ENCODE assay signal across 10 mouse cellular contexts in genomic region chr17:71251601-71252001, GRCm38 (mm10).
DNase-seq lines count a peak whose midpoint lies in the region; ATAC-seq and TF ChIP-seq lines count a peak whose summit lies in the region.
"Had no signal": no experiment of that assay in that cellular context is flagged by ENCODE, and none has a peak within 500 bp of the region (broad histone marks: within the 10 kb centered on the region; RNA-seq: fewer than 3 reads in every experiment).

No protein-coding gene starts in this region.

- peak overlapping the region; percentile 32 for H3K4me3 ChIP-seq in gastrocnemius, adult 2 months
- no peak overlapping the region for H3K4me3 ChIP-seq in limb, embryonic 12.5 days (replicated peaks)
- H3K4me3 ChIP-seq: midbrain, embryonic 12.5 days had no signal

- intact Hi-C loops in gastrocnemius, adult 2 months (cut with DNase I): loop anchor here (5.0 kb wide), 1 partner anchor 61 kb away; the partner anchor contains the start of gene Emilin2
- intact Hi-C loops in heart, postnatal 10 days (cut with DNase I): loop anchor here (5.0 kb wide), 1 partner anchor 36 kb away; no protein-coding TSS in a partner anchor

- peak; percentile 56; the same call in 1 of the 2 replicates for ATAC-seq in limb, embryonic 12.5 days (ENCODE audit: insufficient number of reproducible peaks, insufficient read depth, low FRiP score, low TSS enrichment, low read depth)
- no peak for ATAC-seq in erythroblast, adult 5-6 weeks (replicated peaks; ENCODE audit: low FRiP score, poor library complexity, severe bottlenecking)

- no peak for TF ChIP-seq CTCF in gastrocnemius, adult 2 months (IDR thresholded peaks at IDR 0.05)

- no peak overlapping the region for H3K9ac ChIP-seq in limb, embryonic 12.5 days (replicated peaks)
- H3K9ac ChIP-seq: midbrain, embryonic 12.5 days had no signal

- 23% methylated on average over 6 of the region's 6 CpGs for WGBS in limb, embryonic 12.5 days

- peak overlapping the region; percentile 23 for H3K4me2 ChIP-seq in limb, embryonic 12.5 days
- H3K4me2 ChIP-seq: midbrain, embryonic 12.5 days had no signal

- H3K27me3 ChIP-seq in limb, embryonic 12.5 days: no peaks in the 10 kb centered on the region
- H3K27me3 ChIP-seq: midbrain, embryonic 12.5 days had no signal

- H3K9me3 ChIP-seq in limb, embryonic 12.5 days: no peaks in the 10 kb centered on the region
- H3K9me3 ChIP-seq: midbrain, embryonic 12.5 days had no signal

- peaks cover 69% of the 10 kb centered on the region for H3K4me1 ChIP-seq in limb, embryonic 12.5 days (replicated peaks)
- H3K4me1 ChIP-seq: midbrain, embryonic 12.5 days had no signal

- no peak for DNase-seq in gastrocnemius, adult 2 months
- no peak for DNase-seq in gastrocnemius, postnatal 25 days
- peak; percentile 19 for DNase-seq in NIH3T3 (ENCODE audit: low read depth)
- peak; percentile 48 to 51 for DNase-seq in heart, postnatal 10 days
- DNase-seq in right cerebral cortex, adult 18-20 months: no peak
- no peak for DNase-seq in layer of hippocampus, adult 9-10 months (ENCODE audit: low spot score)
- DNase-seq: cerebellum, adult 9-10 months had no signal

- peaks cover 49% of the 10 kb centered on the region for H3K36me3 ChIP-seq in limb, embryonic 12.5 days

- peak overlapping the region; percentile 72 for H3K27ac ChIP-seq in gastrocnemius, adult 2 months
- H3K27ac ChIP-seq in limb, embryonic 12.5 days: peak overlapping the region; percentile 89
- H3K27ac ChIP-seq: midbrain, embryonic 12.5 days had no signal

Comparison
In these comparisons a context has a peak if more than half of its experiments do, and no peak if none do; other contexts are left out.
1. DNase-seq: peak in NIH3T3 (single experiment) and heart, postnatal 10 days (2 of 2); none in gastrocnemius, adult 2 months (single experiment), gastrocnemius, postnatal 25 days (single experiment), right cerebral cortex, adult 18-20 months (single experiment) and layer of hippocampus, adult 9-10 months (single experiment).